Mouse (Mus musculus) G1E-ER4 (cell line): ENCODE measurements around the gene Wnt10a. TPM values are rescaled to one million over a fixed set of nuclear protein-coding genes. Genes with fewer than 3 reads are reported as not detected.

Experiments used
- GATA1 ChIP-seq: IDR thresholded peaks from one replicate; pipeline ENCODE4 v1.8.0; 2012; ENCODE audit warnings: low read length, inconsistent platforms
- polyA plus RNA-seq: library from polyadenylated mRNA; stranded (reverse); fragments of >175 nt; gene quantifications from 2 replicates; pipeline ENCODE4 v1.2.3, GENCODE M21; 2012

Gene Wnt10a
- polyA plus RNA-seq, 1 experiment = not detected

GRCm38 (mm10) chr1:74833255-74833654 is 41.9 kb downstream of the Wnt10a start:
- no peak for TF ChIP-seq GATA1

- TF ChIP-seq GATA1 = no peak
Measured at GRCm38 (mm10) chr1:74843090-74843489, 51.8 kb downstream of the Wnt10a start.

DNA sequence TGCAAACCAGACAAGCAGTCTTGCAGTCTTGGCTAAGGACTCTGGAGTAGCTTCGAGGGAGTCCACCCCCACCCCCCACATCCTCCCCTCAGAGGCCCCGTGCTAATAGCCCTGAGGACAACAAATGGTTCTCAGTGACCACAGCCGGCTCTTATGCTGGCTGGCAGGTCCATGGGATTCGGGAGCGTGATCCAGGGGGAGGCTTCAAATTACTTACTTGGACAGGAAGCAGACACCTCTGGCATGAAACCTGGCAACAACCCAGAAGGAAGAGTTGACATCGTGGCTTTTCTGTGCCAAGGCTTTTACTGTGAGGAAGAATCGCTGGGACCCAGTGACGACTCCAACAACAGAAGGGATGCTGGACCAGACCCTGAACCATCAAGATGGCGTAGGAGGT is 55.0 kb downstream of the Wnt10a start:
- no peak for TF ChIP-seq GATA1

DNA sequence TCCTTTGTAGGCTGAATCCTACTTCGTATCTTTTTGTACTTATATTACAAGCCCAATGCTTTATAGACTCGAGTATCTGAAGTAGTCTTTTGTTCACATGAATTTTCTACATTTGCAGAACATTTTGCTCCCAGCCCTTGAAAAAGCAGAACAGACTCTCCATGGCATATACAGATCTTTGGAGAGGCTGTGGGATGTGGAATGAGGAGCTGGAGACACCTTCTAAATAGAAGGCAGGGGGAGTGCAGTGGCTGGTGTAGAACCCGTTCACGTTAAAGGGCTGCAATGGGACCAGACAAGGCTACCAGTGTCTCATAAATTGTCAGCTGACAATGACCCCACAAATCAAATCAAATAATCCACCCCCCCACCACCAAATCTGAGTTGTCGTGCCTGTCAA is 57.6 kb downstream of the Wnt10a start:
- TF ChIP-seq GATA1 = no peak

DNA sequence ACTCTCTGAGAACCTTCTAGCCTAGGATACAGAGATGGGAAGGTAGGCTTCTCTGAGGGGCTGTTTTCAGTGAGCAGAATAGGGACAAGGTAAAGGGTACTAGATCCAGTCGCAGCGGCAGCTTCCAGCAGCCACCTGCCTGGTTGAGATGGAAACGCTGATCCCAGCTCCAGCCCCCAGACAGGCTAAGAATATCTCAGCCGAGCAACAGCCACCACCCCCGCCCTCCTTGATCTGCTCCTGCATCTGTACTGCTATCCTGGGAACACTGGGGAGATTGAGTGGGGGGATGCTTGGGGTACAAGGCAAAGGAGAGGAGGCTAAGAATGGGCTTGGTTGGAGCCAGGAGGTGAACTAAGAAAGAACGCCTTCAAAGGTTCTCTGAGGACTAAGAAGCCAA is 58.9 kb downstream of the Wnt10a start:
- no peak for TF ChIP-seq GATA1

- TF ChIP-seq GATA1 = no peak
Measured at GRCm38 (mm10) chr1:74851001-74851775, 59.9 kb downstream of the Wnt10a start.

Other genes with a start within 250 kb of the Wnt10a start
- not detected in 2 replicates for gene Plcd4, start 248.6 kb upstream of the Wnt10a start, polyA plus RNA-seq
- gene Usp37, start 247.2 kb upstream of the Wnt10a start, polyA plus RNA-seq = 3.4 and 8.5 TPM in 2 replicates
- 10.5 and 13.2 TPM in 2 replicates for gene Zfp142, start 203.3 kb upstream of the Wnt10a start, polyA plus RNA-seq
- 4.5 and 7.3 TPM in 2 replicates for gene Bcs1l, start 203.2 kb upstream of the Wnt10a start, polyA plus RNA-seq
- 24.2 and 27.0 TPM in 2 replicates for gene Rnf25, start 190.1 kb upstream of the Wnt10a start, polyA plus RNA-seq
- gene Stk36, start 190.1 kb upstream of the Wnt10a start, polyA plus RNA-seq = 0.05 and 0.21 TPM in 2 replicates
- gene Ttll4, start 129.8 kb upstream of the Wnt10a start, polyA plus RNA-seq = 21.4 and 35.0 TPM in 2 replicates
- gene Cyp27a1, start 77.9 kb upstream of the Wnt10a start, polyA plus RNA-seq = not detected in 2 replicates
- not detected in 2 replicates for gene Prkag3, start 42.3 kb upstream of the Wnt10a start, polyA plus RNA-seq
- gene Wnt6, start 19.6 kb upstream of the Wnt10a start, polyA plus RNA-seq = not detected in 2 replicates
- not detected in 2 replicates for gene Cdk5r2, start 63.4 kb downstream of the Wnt10a start, polyA plus RNA-seq
- not detected in 2 replicates for gene Fev, start 93.9 kb downstream of the Wnt10a start, polyA plus RNA-seq
- not detected in 2 replicates for gene Cryba2, start 101.6 kb downstream of the Wnt10a start, polyA plus RNA-seq
- not detected in 2 replicates for gene Cfap65, start 144.1 kb downstream of the Wnt10a start, polyA plus RNA-seq
- gene Ihh, start 160.2 kb downstream of the Wnt10a start, polyA plus RNA-seq = 0.11 and 0.22 TPM in 2 replicates